Mouse (Mus musculus): ENCODE measurements at regions not wholly inside any gene's neighbourhood (a gene's known extent, or its start where the extent isn't known, plus 50 kb on each side); places are given as distances from the start of the nearest gene placed in this dataset.

DNA sequence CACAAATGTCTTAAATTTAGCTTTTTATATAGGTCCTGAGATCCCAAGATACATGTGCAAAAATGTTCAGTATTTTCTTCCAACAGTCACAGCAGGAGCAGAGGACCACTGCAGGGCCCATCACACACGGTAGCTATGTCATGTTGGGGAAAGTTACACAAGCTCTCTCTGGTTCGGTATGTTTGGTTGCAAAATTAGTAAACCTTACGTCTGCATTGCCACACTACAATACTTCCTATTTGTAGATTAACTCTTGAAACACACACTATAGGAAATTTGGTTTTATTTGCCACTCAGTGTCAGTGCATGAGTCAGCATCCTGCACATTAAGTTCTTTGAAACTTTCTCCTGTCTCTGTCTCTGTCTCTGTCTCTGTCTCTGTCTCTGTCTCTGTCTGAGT, 82.0 kb downstream of the Cth start:
- Histone ChIP-seq H3K27me3 (no peaks in the 10 kb centered on the region), H3K36me3 (replicated peaks) (no peaks in the 10 kb centered on the region), H3K4me1 (peaks cover 7% of the 10 kb centered on the region), H3K9ac (no peak overlapping the region), H3K4me3 (replicated peaks) (no peak overlapping the region), H3K27ac (no peak overlapping the region), H3K9me3 (no peaks in the 10 kb centered on the region), H3K4me2 (no peak overlapping the region)
- no peak for ATAC-seq (ENCODE audit: low FRiP score)
- WGBS = 84% methylated on average over 3 of the region's 3 CpGs

DNA sequence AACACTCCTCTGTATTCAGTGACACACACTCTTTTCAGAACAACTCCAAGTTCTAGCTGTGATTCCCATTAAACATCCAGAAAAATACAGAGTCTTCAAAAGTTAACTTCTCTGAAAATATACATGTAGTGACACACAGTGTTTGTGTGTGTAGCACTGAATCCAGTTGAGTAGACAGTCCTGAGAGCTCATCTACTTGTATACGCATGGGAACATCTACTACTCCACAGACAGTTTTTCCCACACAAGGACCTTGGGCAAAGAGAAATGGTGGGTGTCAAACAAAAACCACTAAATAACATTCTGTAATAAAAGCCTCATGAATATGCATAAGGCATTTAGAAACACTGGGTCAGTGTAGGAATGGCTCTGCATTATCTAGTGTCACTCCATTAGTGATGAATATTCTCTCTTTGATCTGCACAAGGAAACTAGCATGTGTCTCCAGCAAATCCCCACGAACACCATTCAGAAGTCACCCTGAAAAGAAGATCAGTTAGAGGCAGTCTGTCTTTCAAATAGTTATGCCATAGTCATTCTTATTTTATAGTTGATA, 83.6 kb downstream of the Cth start:
- Histone ChIP-seq H3K36me3 (replicated peaks) (no peaks in the 10 kb centered on the region), H3K27me3 (no peaks in the 10 kb centered on the region), H3K9me3 (no peaks in the 10 kb centered on the region), H3K4me3 (replicated peaks) (no peak overlapping the region), H3K9ac (no peak overlapping the region), H3K4me2 (no peak overlapping the region), H3K27ac (no peak overlapping the region), H3K4me1 (peaks cover 7% of the 10 kb centered on the region)
- WGBS = 30% methylated on average over 2 of the region's 2 CpGs
- ATAC-seq (ENCODE audit: low FRiP score) = peak; percentile 78

DNA sequence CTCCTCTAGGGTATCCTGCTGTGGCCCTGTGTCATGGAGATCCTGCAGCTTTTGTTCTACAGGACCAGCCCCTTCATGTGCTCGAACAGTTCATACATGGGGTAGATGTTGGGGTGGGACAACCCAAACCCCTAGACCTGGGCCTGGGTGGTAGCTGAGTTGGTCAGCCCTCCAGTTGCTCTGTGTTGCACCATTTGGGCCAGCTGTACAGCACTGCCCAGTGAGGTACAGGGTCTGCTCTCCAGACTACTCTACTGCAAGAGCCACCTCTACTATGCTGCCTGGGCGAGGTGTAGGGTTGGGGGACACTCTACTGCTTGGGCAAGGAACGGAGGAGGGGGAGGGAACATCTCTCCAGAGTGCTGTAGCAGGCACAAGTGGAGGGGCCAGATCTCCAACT, 120.6 kb downstream of the Cth start:
- H3K4me2 ChIP-seq = no peak overlapping the region
- H3K36me3 ChIP-seq (replicated peaks) = no peaks in the 10 kb centered on the region
- 66% methylated on average over 3 of the region's 3 CpGs for WGBS
- no peaks in the 10 kb centered on the region for H3K27me3 ChIP-seq
- H3K4me3 ChIP-seq (replicated peaks) = no peak overlapping the region
- no peak overlapping the region for H3K27ac ChIP-seq
- H3K9me3 ChIP-seq = no peaks in the 10 kb centered on the region
- H3K9ac ChIP-seq = no peak overlapping the region
- no peak for ATAC-seq (ENCODE audit: low FRiP score)
- no peaks in the 10 kb centered on the region for H3K4me1 ChIP-seq

DNA sequence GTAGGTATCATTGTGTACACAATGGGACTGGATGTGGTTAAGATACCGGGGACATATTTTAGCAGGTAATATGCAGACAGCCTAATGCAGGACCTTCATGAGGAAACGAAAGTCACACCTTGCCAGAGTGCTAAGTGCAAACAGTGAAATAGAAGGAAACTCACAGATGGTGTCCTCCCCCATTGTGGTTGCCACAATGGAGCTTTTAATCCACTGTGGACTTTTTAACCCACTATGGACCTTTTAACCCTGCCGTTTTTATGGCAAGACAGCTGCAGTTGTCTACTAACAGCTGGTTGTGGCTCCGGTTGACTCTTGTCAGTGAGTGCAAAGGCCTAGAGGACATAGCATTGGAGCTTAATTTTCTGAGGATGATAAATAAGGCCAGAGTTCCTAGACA, 121.5 kb downstream of the Cth start:
- Histone ChIP-seq H3K27me3 (no peaks in the 10 kb centered on the region), H3K36me3 (replicated peaks) (no peaks in the 10 kb centered on the region), H3K9me3 (no peaks in the 10 kb centered on the region), H3K27ac (no peak overlapping the region), H3K9ac (no peak overlapping the region), H3K4me2 (no peak overlapping the region), H3K4me1 (no peaks in the 10 kb centered on the region), H3K4me3 (replicated peaks) (no peak overlapping the region)
- ATAC-seq (ENCODE audit: low FRiP score) = no peak
- WGBS = 69% methylated on average over 4 of the region's 4 CpGs

DNA sequence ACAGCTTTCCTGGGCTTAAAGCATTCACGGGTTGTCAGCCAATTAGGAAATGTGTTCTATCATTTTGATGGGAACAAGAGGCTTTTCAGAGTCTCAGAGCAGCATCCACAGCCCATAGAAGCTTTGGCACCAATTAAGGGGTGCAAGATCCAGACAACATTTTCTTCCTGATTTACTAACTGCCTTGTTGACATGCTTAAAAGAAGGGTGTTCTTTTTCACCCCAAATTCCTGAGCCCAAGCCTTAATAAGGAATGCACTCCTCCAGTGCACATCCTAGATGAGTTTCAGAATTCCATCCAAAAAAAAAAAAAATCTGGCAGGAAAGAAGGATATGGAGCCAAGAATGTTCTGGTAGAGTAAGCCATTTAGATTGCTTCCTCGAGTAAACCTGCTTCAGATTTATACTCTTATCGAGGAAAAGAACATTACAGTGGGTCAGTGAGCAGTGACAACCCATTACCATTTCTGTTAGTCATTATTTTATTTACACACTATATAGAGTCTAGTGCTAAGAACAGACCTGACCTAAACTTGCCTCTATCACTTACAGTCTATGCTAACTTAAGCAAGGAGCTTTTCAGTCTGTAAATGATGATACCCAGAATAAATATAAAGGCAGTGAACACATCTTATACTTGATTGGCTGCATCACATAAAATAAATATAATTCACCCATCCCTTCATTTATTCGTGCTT, 137.2 kb downstream of the Cth start:
- H3K36me3 ChIP-seq (replicated peaks) = no peaks in the 10 kb centered on the region
- H3K27me3 ChIP-seq = no peaks in the 10 kb centered on the region
- peak; percentile 61; the same call in 1 of the 2 replicates for ATAC-seq (ENCODE audit: low FRiP score)
- H3K9me3 ChIP-seq = no peaks in the 10 kb centered on the region
- H3K27ac ChIP-seq = no peak overlapping the region
- H3K4me3 ChIP-seq (replicated peaks) = no peak overlapping the region
- no peak overlapping the region for H3K4me2 ChIP-seq
- WGBS = 57% methylated on average over 4 of the region's 4 CpGs
- no peaks in the 10 kb centered on the region for H3K4me1 ChIP-seq
- no peak overlapping the region for H3K9ac ChIP-seq

DNA sequence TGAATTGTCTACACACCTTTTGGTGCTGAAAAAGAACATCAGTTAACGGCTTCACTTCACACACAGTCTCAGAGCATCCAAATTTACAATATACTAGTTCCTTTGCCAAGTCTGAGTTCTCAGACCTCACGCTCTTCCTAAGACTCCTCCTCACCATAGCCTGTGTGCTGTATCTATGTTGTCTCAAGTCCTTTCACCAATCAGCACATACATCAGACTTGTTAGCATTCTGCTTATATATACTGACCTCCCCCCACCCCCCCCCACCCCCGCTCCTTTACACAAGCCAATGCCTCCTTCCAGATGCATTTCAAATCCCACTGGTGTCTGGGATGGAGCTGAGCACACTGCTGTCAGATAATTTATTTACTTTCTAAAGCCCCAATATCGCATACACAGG, 143.8 kb downstream of the Cth start:
- Histone ChIP-seq H3K27me3 (no peaks in the 10 kb centered on the region), H3K4me1 (no peaks in the 10 kb centered on the region), H3K4me2 (no peak overlapping the region), H3K27ac (no peak overlapping the region), H3K9ac (no peak overlapping the region), H3K9me3 (no peaks in the 10 kb centered on the region), H3K36me3 (replicated peaks) (no peaks in the 10 kb centered on the region), H3K4me3 (replicated peaks) (no peak overlapping the region)
- no peak for ATAC-seq (ENCODE audit: low FRiP score)
- 87% methylated on average over 4 of the region's 4 CpGs for WGBS

DNA sequence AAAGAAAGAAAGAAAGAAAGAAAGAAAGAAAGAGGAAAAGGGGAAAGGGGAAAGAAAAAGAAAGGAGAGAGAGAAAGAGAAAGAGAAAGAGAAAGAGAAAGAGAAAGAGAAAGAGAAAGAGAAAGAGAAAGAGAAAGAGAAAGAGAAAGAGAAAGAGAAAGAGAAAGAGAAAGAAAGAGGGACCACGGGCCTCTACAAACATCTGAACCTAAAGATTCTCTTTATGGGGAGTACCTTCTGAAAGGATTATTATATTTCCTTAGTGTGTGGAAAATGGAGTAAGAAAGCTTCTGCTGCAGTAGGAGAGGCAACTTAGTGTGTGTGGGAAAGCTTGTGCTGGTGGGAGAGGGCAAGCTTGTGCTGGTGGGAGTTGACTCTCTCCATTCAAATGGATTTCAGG, 147.1 kb downstream of the Cth start:
- WGBS = 88% methylated on average over 1 of the region's 1 CpGs
- no peak overlapping the region for H3K4me2 ChIP-seq
- H3K4me3 ChIP-seq (replicated peaks) = no peak overlapping the region
- ATAC-seq (ENCODE audit: low FRiP score) = no peak
- no peak overlapping the region for H3K9ac ChIP-seq
- no peaks in the 10 kb centered on the region for H3K27me3 ChIP-seq
- no peaks in the 10 kb centered on the region for H3K4me1 ChIP-seq
- no peaks in the 10 kb centered on the region for H3K36me3 ChIP-seq (replicated peaks)
- no peaks in the 10 kb centered on the region for H3K9me3 ChIP-seq
- no peak overlapping the region for H3K27ac ChIP-seq

DNA sequence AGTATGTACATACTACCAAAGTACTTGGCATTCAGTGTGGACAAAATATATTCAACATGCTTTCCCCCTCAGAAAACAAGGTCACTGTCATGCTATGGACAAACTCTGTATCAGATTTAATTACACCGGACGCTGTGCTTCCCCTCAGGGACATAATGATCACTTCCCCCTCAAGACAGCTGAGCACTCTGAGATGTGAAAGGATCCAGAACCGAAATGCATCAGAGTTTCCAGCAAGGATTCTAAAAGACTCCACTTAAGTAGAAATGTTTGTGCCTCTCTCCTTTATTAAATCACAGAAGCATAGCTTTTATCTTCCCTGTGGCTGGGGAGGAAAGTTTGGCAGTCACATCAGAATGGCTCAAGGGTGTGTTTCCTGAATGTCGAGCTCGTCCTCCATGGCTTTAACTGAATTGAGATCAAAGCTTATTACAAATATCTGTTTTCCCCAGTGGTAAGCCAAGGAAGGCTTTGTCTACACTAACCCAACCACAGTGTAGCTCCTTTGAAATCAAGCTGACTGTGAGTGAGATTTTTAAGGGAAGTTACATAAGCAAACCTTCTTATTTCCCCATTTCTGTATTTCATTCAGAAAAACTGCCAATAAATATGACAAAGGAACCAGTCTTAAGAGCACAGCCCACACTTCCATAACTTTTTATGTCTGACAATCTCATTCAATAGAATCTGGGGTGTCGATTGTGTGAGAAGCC, 161.2 kb downstream of the Cth start:
- no peak for ATAC-seq (ENCODE audit: low FRiP score)
- H3K9me3 ChIP-seq = no peaks in the 10 kb centered on the region
- no peak overlapping the region for H3K4me2 ChIP-seq
- H3K27ac ChIP-seq = no peak overlapping the region
- no peak overlapping the region for H3K4me3 ChIP-seq (replicated peaks)
- H3K27me3 ChIP-seq = no peaks in the 10 kb centered on the region
- H3K4me1 ChIP-seq = no peaks in the 10 kb centered on the region
- H3K36me3 ChIP-seq (replicated peaks) = no peaks in the 10 kb centered on the region
- 66% methylated on average over 6 of the region's 6 CpGs for WGBS
- H3K9ac ChIP-seq = no peak overlapping the region

DNA sequence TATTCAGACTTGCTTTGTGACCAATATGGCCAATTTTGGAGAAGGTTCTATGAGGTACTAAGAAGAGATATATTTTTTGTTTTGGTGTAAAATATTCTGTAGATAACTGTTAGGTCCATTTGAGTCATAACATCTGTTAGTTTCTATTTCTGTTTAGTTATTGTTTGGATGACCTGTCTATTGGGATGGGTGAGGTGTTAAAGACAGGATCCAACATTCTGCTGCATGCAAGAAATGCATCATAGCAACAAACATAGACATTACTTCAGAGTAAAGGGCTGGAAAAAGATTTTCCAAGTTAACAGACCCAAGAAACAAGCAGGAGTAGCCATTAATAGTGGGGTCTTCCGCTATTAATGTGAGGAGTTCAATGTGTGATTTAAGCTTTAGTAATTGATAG, 165.0 kb downstream of the Cth start:
- H3K27ac ChIP-seq = no peak overlapping the region
- 89% methylated on average over 1 of the region's 1 CpGs for WGBS
- H3K9ac ChIP-seq = no peak overlapping the region
- no peaks in the 10 kb centered on the region for H3K4me1 ChIP-seq
- H3K4me2 ChIP-seq = no peak overlapping the region
- ATAC-seq (ENCODE audit: low FRiP score) = no peak
- no peaks in the 10 kb centered on the region for H3K36me3 ChIP-seq (replicated peaks)
- H3K27me3 ChIP-seq = no peaks in the 10 kb centered on the region
- H3K9me3 ChIP-seq = no peaks in the 10 kb centered on the region
- H3K4me3 ChIP-seq (replicated peaks) = no peak overlapping the region

DNA sequence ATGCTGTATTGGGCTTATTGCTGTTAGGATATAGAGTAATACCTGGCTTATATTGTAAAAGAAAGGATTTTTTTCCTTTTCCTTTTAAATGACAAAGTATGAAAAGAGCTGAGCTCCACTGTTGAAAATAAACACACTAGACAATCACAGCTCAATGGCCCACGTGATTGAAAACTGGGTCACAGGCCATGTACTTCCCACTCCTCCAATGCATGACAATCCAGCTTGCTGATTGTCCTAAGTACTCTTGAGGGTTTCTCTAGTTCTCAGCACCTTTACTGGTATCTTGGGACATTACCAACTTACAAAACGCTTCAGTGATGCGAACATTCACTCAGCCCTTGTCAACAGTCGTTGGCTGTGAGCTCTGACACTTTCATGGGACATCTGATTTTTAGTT, 170.1 kb downstream of the Cth start:
- Histone ChIP-seq H3K27me3 (no peaks in the 10 kb centered on the region), H3K4me3 (replicated peaks) (no peak overlapping the region)
- 84% methylated on average over 4 of the region's 4 CpGs for WGBS

DNA sequence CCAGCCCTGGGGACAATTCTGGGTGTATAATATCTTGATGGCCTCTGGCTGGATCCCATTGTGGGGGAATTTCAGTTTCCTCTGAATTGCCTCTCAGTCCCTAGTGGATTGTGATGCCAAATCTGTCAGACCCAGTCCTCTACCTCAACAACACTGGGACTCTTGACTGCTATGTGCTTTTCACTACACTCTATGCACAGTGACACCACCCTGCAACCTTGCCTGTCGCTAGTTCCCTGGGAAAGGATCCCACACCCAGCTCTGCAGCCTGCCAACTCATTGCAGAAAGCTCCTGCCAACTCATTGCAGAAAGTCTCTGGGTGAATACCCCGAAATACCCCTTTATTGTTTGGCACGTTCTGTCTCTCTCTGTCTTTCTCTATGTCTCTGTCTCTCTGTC, 174.6 kb downstream of the Cth start:
- 85% methylated on average over 3 of the region's 3 CpGs for WGBS
- H3K9me3 ChIP-seq = no peaks in the 10 kb centered on the region
- no peaks in the 10 kb centered on the region for H3K4me1 ChIP-seq
- H3K9ac ChIP-seq = no peak overlapping the region
- H3K27me3 ChIP-seq = no peaks in the 10 kb centered on the region
- H3K4me2 ChIP-seq = no peak overlapping the region
- no peak overlapping the region for H3K27ac ChIP-seq
- ATAC-seq (ENCODE audit: low FRiP score) = no peak
- H3K36me3 ChIP-seq (replicated peaks) = no peaks in the 10 kb centered on the region
- no peak overlapping the region for H3K4me3 ChIP-seq (replicated peaks)

More for the DNA sequence above, 170.1 kb downstream of the Cth start:
- ATAC-seq (ENCODE audit: low FRiP score) = no peak
- H3K9me3 ChIP-seq = no peaks in the 10 kb centered on the region
- H3K4me2 ChIP-seq = no peak overlapping the region
- no peaks in the 10 kb centered on the region for H3K36me3 ChIP-seq (replicated peaks)
- no peak overlapping the region for H3K9ac ChIP-seq
- H3K27ac ChIP-seq = no peak overlapping the region
- no peaks in the 10 kb centered on the region for H3K4me1 ChIP-seq

DNA sequence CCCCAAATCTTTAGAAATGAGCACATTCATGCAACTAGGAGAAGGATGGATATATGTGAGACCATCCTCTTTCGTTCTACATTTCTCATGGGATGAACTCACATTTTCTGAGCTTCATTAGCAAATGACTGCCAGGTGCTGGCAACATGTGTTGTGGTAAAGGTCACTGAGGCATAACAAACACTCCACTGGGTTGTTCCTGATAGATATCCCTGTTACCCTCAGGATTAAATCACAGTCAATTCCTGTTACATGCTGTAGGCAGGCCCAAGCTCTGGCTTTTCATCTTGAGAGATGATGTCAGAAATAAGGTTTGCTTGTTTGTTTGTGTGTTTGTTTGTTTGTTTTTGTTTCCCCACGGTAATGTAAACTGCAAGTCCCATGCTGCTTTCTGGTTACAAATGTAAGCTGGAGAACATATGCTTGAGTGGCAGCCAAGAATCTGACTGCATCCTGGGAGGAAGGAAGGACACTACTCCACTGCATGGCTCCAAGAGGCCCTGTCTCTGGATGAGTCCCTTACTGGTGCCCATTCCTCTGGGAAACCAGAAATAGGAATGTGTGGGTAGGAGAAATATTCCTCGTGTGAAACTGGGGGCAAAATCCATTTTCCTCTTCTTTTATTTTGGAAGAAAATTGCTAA, 176.4 kb downstream of the Cth start:
- Histone ChIP-seq H3K4me1 (no peaks in the 10 kb centered on the region), H3K27me3 (no peaks in the 10 kb centered on the region), H3K9me3 (no peaks in the 10 kb centered on the region), H3K4me3 (replicated peaks) (no peak overlapping the region), H3K27ac (no peak overlapping the region), H3K4me2 (no peak overlapping the region), H3K9ac (no peak overlapping the region), H3K36me3 (replicated peaks) (no peaks in the 10 kb centered on the region)
- no peak for ATAC-seq (ENCODE audit: low FRiP score)
- 72% methylated on average over 3 of the region's 3 CpGs for WGBS
